Mouse (Mus musculus) ES-Bruce4 (cell line): ENCODE results near the gene March11.

ENCODE experiments used
- CTCF ChIP-seq: IDR thresholded peaks from one replicate; pipeline ENCODE4 v1.8.1; 2011; ENCODE audit warnings: low read depth, low read length
- POLR2A ChIP-seq: IDR thresholded peaks from one replicate; pipeline ENCODE4 v1.8.1; 2011; ENCODE audit warnings: low read length; ENCODE audit not compliant: insufficient read depth

GRCm38 (mm10) chr15:26291871-26292270 is 17.0 kb upstream of the March11 start:
- TF ChIP-seq CTCF (no peak), POLR2A (no peak)
